Mouse (Mus musculus) B cell, adult 2 months (primary cell): ENCODE results near the gene Nfe2l2.

Experiments used
- DNase-seq, 2 experiments: peaks; one replicate each; pipeline ENCODE4 v3.0.0; 2022

The Nfe2l2 gene

GRCm38 (mm10) chr2:75682978-75683709, 21.3 kb downstream of the Nfe2l2 start:
- DNase-seq, result peak; percentile 90 to 94

- no peak for DNase-seq
These were observed 23.0 kb downstream of the Nfe2l2 start for GRCm38 (mm10) chr2:75681439-75681838.

GRCm38 (mm10) chr2:75679947-75680346, 24.5 kb downstream of the Nfe2l2 start:
- DNase-seq, result no peak

- no peak for DNase-seq
These were observed 27.9 kb downstream of the Nfe2l2 start for GRCm38 (mm10) chr2:75676567-75676966.

- no peak for DNase-seq
These were observed 31.9 kb downstream of the Nfe2l2 start for GRCm38 (mm10) chr2:75672561-75672960.

- no peak for DNase-seq
These were observed 33.1 kb downstream of the Nfe2l2 start for GRCm38 (mm10) chr2:75671337-75671660.

DNA sequence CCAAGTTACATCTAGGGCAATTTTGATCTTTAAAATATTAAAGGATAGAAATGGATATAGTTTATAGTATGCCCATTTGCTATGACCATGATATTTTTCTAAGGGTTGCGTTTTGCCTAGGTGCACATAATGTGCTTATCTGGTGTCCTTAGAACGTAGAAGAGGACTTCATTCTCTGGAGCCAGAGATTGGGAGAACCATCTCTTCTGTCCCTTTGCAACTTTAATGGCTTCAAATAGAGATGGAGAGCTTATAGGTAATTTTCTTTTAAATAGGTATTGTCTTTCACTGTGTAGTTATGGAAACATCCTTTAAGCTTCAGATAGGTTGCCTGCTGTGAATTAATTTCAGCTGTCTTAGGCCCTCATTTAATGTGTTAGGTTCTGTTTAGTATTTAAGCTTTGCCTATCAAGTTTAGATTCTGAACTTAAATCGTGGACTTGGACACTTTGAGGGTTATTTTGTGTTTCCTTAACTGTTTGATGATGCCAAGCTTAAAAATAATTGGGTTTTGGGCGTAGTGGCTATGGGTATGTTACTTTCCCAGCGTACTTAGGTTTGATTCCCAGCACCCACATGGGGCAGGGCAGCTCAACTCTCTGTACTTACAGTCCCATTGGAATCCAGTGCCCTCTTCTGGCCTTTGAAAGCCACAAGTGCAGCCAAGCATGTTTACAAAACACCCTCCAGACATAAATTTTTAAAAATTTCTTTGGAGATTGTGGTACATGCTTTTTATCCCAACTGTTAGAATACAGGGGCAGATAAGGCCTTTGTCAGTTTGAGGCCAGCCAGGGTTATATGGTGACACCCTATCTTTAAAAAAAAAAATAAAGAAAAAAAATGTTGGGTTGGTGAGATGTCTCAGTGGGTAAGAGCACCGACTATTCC, 33.8 kb downstream of the Nfe2l2 start:
- no peak for DNase-seq

DNA sequence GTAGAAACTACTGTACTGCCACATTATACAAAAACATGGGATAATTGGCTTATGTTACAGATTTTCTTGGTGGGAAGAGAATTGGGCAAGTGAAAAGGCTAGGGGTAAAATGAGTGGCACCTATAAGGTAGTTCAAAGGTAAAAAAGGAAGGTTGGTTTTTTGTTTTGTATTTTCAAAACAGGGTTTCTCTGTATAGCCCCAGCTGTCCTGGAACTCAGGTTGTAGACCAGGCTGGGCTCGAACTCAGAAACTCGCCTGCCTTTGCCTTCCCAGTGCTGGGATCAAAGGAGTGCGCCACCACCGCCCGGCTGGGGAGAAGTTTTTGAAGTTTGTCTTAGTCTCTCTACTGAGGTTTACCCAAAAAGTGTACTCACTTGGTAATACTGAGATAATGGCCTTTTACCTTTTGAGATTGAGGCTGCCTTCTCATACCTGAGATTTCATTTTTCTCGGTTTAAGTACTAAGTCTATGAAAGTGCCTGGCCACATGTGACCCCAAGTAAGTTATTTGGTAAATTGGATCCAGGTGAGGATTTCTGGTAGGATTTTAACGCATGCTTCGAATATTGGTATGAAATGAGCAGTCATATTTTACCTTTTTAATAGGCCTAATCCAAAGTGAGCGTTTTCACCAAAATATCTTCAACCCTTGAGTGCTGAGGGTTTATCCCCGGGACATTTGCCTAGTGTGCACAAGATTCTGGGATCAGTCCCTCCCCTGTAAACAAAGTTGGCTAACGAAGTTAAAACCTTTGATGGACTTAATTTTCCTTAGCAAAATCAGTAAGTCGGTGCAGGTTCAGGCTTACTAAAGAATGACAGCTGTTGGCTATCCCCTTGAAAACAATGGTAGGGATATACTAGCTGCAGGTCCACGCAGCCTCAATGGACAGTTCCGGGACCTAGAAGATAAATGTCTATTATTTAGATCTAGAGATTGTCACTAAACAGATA, 34.7 kb downstream of the Nfe2l2 start:
- DNase-seq, result peak; percentile 46 to 52

- DNase-seq, result no peak
These were observed 43.3 kb downstream of the Nfe2l2 start for GRCm38 (mm10) chr2:75661106-75661505.

DNA sequence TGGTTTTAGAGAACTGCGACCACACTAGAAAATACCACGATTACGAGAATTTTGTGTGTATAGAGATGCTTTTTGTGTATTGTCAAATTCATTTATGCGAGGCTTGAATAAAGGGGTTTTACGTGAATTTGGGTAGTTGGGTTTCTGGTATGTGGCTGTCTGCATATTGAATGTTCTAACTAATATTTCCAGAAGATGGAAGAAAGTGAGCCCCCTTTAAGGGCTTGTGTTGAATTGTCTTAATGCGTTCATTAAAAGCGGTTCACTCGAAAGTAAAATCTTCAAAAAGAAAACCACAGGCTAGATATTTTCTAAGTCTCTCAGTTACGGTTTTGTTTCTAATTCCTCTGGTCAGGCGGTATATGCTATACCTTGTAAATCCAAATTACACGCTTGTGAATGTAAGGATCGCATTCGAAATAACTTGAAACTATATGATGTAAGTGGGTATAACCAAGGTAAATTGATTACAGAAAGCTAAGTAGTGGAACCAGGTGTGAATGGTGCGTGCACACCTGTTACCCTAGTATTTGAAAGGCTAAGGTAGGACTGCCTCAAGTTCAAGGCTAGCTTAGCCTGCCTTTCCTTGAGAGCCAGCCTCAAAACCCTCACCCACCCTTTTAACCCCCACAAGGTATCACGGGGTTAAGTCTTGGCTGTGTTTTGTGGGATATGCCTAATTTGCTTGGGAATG, 44.0 kb downstream of the Nfe2l2 start:
- DNase-seq, result no peak

DNA sequence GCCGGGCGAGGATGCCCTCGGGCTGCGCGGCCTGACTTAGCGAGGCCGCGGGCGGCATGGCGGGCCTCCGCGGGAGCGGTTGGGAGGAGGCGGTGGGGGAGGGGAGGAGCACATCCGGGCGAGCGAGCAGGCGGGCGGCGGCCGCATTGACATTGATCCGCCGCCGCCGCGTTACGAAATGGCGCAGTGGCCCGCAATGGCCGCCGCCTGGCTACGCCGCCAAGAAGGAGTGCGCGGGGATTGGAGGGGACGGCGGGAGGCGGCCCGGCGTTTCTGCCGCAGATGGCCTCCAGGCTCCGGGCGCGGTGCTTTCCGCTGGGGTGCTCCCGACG, 44.8 kb downstream of the Nfe2l2 start:
- DNase-seq, result peak; percentile 94

- peak; percentile 99 for DNase-seq
These were observed 45.5 kb downstream of the Nfe2l2 start, which contains the start of gene Hnrnpa3 for GRCm38 (mm10) chr2:75658727-75659628. Gene Hnrnpa3, plus strand, starts transcription at chr2:75659261.

DNA sequence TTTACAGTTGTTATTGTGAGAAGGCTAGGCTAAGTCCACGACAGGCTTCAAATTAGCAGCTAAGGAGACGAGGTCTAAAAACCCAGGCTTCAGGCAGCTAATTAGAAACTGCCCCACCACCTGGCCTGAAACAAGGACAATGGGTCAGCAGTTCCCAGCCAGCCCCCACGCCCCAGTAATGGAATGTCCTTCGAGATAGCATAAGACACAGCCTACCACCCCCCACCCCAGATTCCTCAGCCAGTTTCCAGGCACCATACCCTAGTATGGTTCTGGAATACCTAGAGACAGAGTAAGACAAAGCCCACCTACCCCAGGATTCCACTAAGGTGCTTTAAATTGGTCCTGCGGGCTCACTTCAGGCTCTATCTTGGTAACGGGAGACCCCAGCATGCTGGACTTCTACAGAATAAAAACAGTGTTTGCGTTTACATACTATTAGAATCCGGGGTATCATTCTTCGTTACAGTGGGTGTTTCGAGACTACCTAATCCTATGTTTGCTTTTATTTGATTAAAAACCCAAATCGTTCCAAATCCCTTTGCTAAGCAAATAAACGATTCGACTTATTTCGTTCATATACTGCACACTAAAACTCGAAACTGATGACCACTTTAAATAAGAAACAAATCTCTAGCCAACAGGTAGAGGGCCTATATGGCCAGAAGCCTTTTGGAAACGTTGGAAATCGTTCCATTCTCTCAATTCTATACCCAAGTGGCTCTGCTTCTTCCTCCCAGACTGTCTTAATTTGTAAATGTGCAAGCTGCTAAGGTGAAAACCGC, 46.3 kb downstream of the Nfe2l2 start:
- DNase-seq, result no peak

DNA sequence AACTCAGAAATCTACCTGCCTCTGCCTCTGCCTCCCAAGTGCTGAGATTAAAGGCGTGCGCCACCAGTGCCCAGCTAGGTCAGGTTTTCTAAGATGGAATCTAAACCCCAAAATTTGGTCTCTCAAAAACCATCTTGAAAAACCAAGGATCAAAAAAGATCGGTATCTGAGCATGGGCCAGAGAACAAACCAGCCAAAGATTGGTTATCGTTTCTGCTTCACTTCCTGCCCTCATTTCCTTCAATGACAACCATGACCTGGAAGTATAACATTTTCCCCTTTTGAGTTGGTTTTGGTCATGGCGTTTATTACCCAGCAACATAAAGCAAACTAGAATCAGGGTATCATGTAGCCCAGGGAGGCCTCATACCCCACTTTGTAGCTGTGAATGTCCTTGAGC, 47.5 kb downstream of the Nfe2l2 start:
- no peak for DNase-seq

- DNase-seq, result no peak
These were observed 49.8 kb downstream of the Nfe2l2 start for GRCm38 (mm10) chr2:75654679-75655078.

DNA sequence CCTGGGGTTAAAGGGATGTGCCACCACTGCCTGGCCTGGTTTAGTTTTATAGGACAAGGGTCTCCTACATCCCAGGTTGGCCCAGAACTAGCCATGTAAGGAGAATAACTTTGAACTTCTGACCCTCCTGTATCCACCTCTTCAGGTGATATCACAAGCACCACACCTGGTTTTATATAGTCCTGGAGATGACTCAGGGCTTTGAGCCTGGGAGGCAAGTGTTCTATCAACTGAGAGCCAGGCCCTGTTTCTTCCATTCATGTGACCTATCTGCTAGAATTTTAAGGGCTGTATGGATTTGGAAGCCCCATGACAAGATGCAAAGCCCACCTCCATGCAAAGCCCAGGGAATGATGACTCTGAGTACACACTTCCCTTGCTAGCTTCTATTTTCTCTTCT, 51.3 kb downstream of the Nfe2l2 start:
- no peak for DNase-seq

DNA sequence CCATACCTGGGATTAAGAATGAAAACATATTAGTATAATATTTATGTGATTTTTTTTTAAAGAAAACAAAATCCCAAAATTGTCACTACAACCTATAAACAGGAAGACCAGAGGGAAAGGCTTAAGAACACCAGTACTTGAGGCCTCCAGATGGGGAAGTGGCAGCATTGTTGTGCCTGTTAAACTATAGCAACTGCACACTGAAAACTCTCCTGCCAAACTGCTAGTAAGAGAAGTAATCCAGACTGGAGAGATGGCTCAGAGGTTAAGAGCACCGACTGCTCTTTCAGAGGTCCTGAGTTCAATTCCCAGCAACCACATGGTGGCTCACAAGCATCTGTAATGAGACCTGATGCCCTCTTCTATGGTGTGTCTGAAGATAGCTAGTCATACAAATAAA, 54.0 kb downstream of the Nfe2l2 start:
- DNase-seq, result no peak

GRCm38 (mm10) chr2:75645251-75645650, 59.2 kb downstream of the Nfe2l2 start:
- DNase-seq, result no peak

DNA sequence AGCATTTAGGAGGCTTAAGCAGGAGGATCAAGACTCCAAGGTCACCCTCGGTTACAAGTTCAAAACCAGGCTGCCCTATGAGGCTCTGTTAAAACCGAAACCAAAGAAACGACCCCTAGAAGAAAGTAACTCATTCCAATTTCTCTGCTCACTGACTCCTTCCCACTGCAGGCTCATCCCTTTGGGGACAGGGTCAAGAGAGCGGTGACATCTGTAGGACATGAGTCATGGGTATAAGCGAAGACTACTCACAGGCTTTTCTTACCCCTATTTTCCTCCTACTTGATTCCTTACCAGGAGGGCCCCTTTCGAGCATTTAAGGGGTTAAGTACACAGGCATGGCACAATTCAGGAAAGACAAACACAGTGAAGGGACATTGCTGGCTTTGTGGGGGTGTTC, 60.5 kb downstream of the Nfe2l2 start:
- no peak for DNase-seq

DNA sequence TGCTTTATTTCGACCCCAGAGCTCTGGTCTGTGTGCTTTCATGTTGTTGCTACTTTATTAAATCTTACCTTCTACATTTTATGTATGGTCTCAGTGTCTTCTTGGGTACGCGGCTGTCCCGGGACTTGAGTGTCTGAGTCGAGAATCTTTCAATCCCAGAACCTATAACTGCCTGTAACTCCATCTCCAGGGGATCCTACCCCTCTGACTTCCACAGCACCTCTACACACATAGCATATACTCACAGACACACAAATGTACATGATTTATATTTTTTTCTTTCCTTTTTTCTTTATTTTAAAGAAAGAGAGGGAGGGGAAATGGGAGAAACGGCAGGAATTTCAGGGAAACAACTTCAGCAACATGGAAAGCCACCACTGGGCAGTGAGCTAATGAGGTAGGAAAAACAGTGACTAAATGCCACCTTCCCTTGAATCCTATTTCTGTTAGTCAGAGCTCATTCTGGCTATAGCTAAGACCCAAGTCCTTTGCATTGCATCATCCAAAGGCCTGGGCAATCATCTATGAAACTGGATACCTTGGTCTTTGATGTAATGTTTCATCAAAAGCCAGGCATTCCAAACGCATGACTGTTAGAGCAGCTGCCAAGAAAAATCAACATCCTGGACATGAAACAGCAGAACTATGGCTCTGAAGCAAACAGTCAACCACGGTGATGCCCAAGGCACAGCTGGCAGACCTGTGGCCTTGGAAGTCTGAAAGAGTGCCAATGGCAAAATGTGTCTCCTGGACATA, 61.5 kb downstream of the Nfe2l2 start:
- no peak for DNase-seq
